Mouse (Mus musculus) heart, adult 2 months (tissue): Measurements from ENCODE around the gene Ppfia1. TPM values are rescaled to one million over a fixed set of nuclear protein-coding genes. Genes with fewer than 3 reads are reported as not detected.
A peak's percentile ranks its signal among the peaks of the same experiment; 100 is the strongest.

ENCODE experiments used
- DNase-seq, 2 experiments: peaks; one replicate each; pipeline ENCODE4 v3.0.0; 2021
- H3K27ac ChIP-seq: fragments of 200-600 bp; 2 replicates; pipeline ENCODE4 v1.8.1; 2022
- H3K27me3 ChIP-seq: fragments of 200-500 bp; 2 replicates; pipeline ENCODE4 v1.6.1; 2012; ENCODE audit warnings: mild to moderate bottlenecking, low read length, inconsistent platforms, mixed read lengths; ENCODE audit not compliant: control insufficient read depth, insufficient read depth
- H3K36me3 ChIP-seq: fragments of 200-500 bp; 2 replicates; pipeline ENCODE4 v1.6.1; 2012; ENCODE audit warnings: low read length, inconsistent platforms; ENCODE audit not compliant: control insufficient read depth, insufficient read depth
- H3K4me1 ChIP-seq: fragments of 200-500 bp; 2 replicates; pipeline ENCODE4 v1.6.1; 2011; ENCODE audit warnings: low read length; ENCODE audit not compliant: control insufficient read depth, insufficient read depth
- H3K4me3 ChIP-seq: fragments of 200-600 bp; 2 replicates; pipeline ENCODE4 v1.8.1; 2022
- H3K79me2 ChIP-seq: fragments of 200-500 bp; replicated peaks from 2 replicates; pipeline ENCODE4 v1.6.1; 2012; ENCODE audit warnings: mild to moderate bottlenecking, inconsistent platforms, low read length, moderate library complexity, mixed read lengths; ENCODE audit not compliant: control insufficient read depth, insufficient read depth
- H3K9ac ChIP-seq: fragments of 200-500 bp; 2 replicates; pipeline ENCODE4 v1.6.1; 2012; ENCODE audit warnings: low read depth, mild to moderate bottlenecking, control low read depth, inconsistent platforms, low read length, mixed read lengths
- CTCF ChIP-seq: fragments of 200-600 bp; IDR thresholded peaks from 2 replicates; pipeline ENCODE4 v1.8.1; 2022; ENCODE audit warnings: antibody characterized with exemption, mild to moderate bottlenecking, moderate library complexity
- EP300 ChIP-seq: fragments of 200-500 bp; IDR thresholded peaks from 2 replicates; pipeline ENCODE4 v1.6.1; 2011; ENCODE audit warnings: low read depth, low read length, control low read depth; ENCODE audit not compliant: insufficient read depth
- POLR2A ChIP-seq: fragments of 200-500 bp; IDR thresholded peaks from 2 replicates; pipeline ENCODE4 v1.6.1; 2011; ENCODE audit warnings: mild to moderate bottlenecking, low read depth, low read length, control low read depth; ENCODE audit not compliant: insufficient read depth
- WGBS: fragments of 180-500 bp; shearing (Covaris S2); methylation state at CpG from one replicate; pipeline ENCODE4 v1.1.7; 2018; 5-methylcytosine and 5-hydroxymethylcytosine counted together
- intact Hi-C: fragments of 180-260 bp; cut with DNase I; formaldehyde crosslinking; loops from one replicate; pipeline ENCODE4 v1.15.1; 2025
- long read RNA-seq: library from polyadenylated mRNA; stranded (forward); transcript quantifications from one replicate; pipeline ENCODE4 v2.0.0, GENCODE M21; 2021
- polyA plus RNA-seq: library from polyadenylated mRNA; depleted of rRNA; stranded (reverse); fragments of >200 nt; gene quantifications from 2 replicates; pipeline ENCODE4 v1.2.3, GENCODE M21; 2012; rRNA removed
- total RNA-seq, 2 experiments: library from RNA; stranded (reverse); gene quantifications; 2 replicates each; pipeline ENCODE4 v1.2.3; 2021

Ppfia1 gene
- total RNA-seq: 10 to 100 TPM; 41.4 to 46.0 TPM
- 27.0 and 38.5 TPM in 2 replicates for polyA plus RNA-seq
- long read RNA-seq, partial matches to known transcripts: 4 of 34 reads
- long read RNA-seq, other reads (novel, unspliced or antisense): 30 of 34 reads

GRCm38 (mm10) chr7:144553237-144554122 is at the start of gene Ppfia1:
Gene Ppfia1, minus strand, starts transcription at chr7:144553729.
- intact Hi-C loops: loop anchor here (2.0 to 5.0 kb wide), 2 partner anchors 29 to 81 kb away; partner anchors contain the start of genes Cttn and Fadd
- H3K36me3 ChIP-seq: peaks cover 13% of the 10 kb centered on the region
- peak; percentile 95 for TF ChIP-seq POLR2A
- TF ChIP-seq EP300: no peak
- DNase-seq: peak; percentile 98 to 99
- peak within 1 kb of the TSS; percentile 84 for H3K4me3 ChIP-seq
- H3K27ac ChIP-seq: peak within 1 kb of the TSS; percentile 80
- no peaks in the 10 kb centered on the region for H3K27me3 ChIP-seq
- H3K79me2 ChIP-seq: peaks cover 3% of the 10 kb centered on the region
- H3K4me1 ChIP-seq: peaks cover 7% of the 10 kb centered on the region
- peak within 1 kb of the TSS; percentile 97 for H3K9ac ChIP-seq
- 2% methylated on average over 94 of the region's 97 CpGs for WGBS

- Histone ChIP-seq H3K4me1 (no peaks in the 10 kb centered on the region), H3K27ac (no peak overlapping the region), H3K27me3 (no peaks in the 10 kb centered on the region), H3K9ac (no peak overlapping the region), H3K79me2 (no peaks in the 10 kb centered on the region), H3K4me3 (no peak overlapping the region), H3K36me3 (no peaks in the 10 kb centered on the region)
- intact Hi-C loops: no loop called here
- no peak for TF ChIP-seq POLR2A
- TF ChIP-seq EP300: no peak
- no peak for TF ChIP-seq CTCF
- DNase-seq: no peak
- 73% methylated on average over 6 of the region's 6 CpGs for WGBS
Measured at GRCm38 (mm10) chr7:144600333-144600900, 46.9 kb upstream of the Ppfia1 start.

- intact Hi-C loops: no loop called here
- 75% methylated on average over 3 of the region's 3 CpGs for WGBS
Measured at GRCm38 (mm10) chr7:144589508-144589907, 36.0 kb upstream of the Ppfia1 start.

GRCm38 (mm10) chr7:144587291-144587690 is 33.8 kb upstream of the Ppfia1 start:
- TF ChIP-seq CTCF: peak; percentile 72
- no peak for TF ChIP-seq EP300
- TF ChIP-seq POLR2A: no peak
- WGBS: 19% methylated on average over 2 of the region's 2 CpGs
- no peaks in the 10 kb centered on the region for H3K36me3 ChIP-seq
- intact Hi-C loops: no loop called here
- peak in 1 of 2 experiments; percentile 35 for DNase-seq
- H3K4me1 ChIP-seq: no peaks in the 10 kb centered on the region
- no peak overlapping the region for H3K4me3 ChIP-seq
- H3K79me2 ChIP-seq: no peaks in the 10 kb centered on the region
- H3K27me3 ChIP-seq: no peaks in the 10 kb centered on the region
- no peak overlapping the region for H3K27ac ChIP-seq
- no peak overlapping the region for H3K9ac ChIP-seq

More at GRCm38 (mm10) chr7:144589508-144589907, 36.0 kb upstream of the Ppfia1 start:
- no peaks in the 10 kb centered on the region for H3K36me3 ChIP-seq
- no peak for DNase-seq
- no peaks in the 10 kb centered on the region for H3K27me3 ChIP-seq
- H3K79me2 ChIP-seq: no peaks in the 10 kb centered on the region
- no peak overlapping the region for H3K27ac ChIP-seq
- H3K4me1 ChIP-seq: no peaks in the 10 kb centered on the region
- no peak overlapping the region for H3K4me3 ChIP-seq
- no peak overlapping the region for H3K9ac ChIP-seq
- TF ChIP-seq CTCF (0 out of 2 replicates have a peak, but pooled peaks have one; percentile 18), POLR2A (no peak), EP300 (no peak)

- DNase-seq: peak; percentile 39 to 74
- no peak overlapping the region for H3K9ac ChIP-seq
- no peak overlapping the region for H3K4me3 ChIP-seq
- H3K36me3 ChIP-seq: no peaks in the 10 kb centered on the region
- no peak overlapping the region for H3K27ac ChIP-seq
- peak; percentile 94 for TF ChIP-seq CTCF
- no peak for TF ChIP-seq POLR2A
- peak; percentile 61; the same call in 1 of the 2 replicates for TF ChIP-seq EP300
- WGBS: 20% methylated on average over 6 of the region's 6 CpGs
- H3K27me3 ChIP-seq: no peaks in the 10 kb centered on the region
- H3K79me2 ChIP-seq: no peaks in the 10 kb centered on the region
- intact Hi-C loops: loop anchor here (1.0 kb wide), 2 partner anchors 191 to 309 kb away; no protein-coding TSS in a partner anchor
- peaks cover 3% of the 10 kb centered on the region; the same call in 1 of the 2 replicates for H3K4me1 ChIP-seq
Measured at GRCm38 (mm10) chr7:144585648-144586047, 32.1 kb upstream of the Ppfia1 start.
